Mouse (Mus musculus): ENCODE measurements around the gene Mageb2. TPM values are rescaled to one million over a fixed set of nuclear protein-coding genes. Genes with fewer than 3 reads are reported as not detected.

The Mageb2 gene
- polyA plus RNA-seq (2015; fragmentation: Nextera tagmentation; extraction: Ambion mirVana): not detected in 2 replicates

DNA sequence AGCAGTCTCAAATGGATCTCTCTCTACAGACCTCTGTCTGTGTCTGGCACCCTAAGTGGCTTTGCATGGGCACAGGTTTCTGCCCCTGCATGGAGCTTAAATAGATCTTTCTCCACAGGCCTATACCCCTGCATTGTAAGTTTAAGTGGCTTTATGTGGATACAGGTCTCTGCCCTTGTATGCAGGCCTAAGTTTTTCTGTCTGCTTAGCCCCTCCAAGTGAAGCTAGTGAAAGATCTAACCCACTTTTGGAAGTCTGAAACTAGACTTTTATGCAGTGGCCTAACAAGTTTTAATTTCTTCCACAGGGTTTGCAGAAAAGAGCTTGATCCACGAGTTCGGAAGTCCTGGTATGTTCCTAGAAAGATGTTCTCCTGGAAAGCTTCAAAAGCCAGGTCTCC lies at the start of gene Mageb2:
Gene Mageb2, plus strand, starts transcription at position 301 of the 400 bp plus-strand sequence.

Other genes starting within 250 kb of the Mageb2 start
- gene Gm5072, start 60.8 kb downstream of the Mageb2 start, polyA plus RNA-seq (2015; fragmentation: Nextera tagmentation; extraction: Ambion mirVana): not detected in 2 replicates
- gene Gm8914, start 148.4 kb downstream of the Mageb2 start, polyA plus RNA-seq (2015; fragmentation: Nextera tagmentation; extraction: Ambion mirVana): not detected in 2 replicates
- gene 1700084M14Rik, start 244.2 kb downstream of the Mageb2 start, polyA plus RNA-seq (2015; fragmentation: Nextera tagmentation; extraction: Ambion mirVana): not detected in 2 replicates

All from skeletal muscle tissue, postnatal 0 days (tissue).